In genomic region chr11:95858528-95859467, GRCm38 (mm10) we compare ENCODE assay signal across 8 mouse cellular contexts. TPM values are rescaled to one million over a fixed set of nuclear protein-coding genes. Genes with fewer than 3 reads are reported as not detected.
DNase-seq lines count a peak whose midpoint lies in the region; ATAC-seq and TF ChIP-seq lines count a peak whose summit lies in the region.

No protein-coding gene starts in this region.

- H3K27ac ChIP-seq in CH12.LX (ENCODE audit: insufficient read depth, low read depth) = peak overlapping the region; percentile 86
- peak overlapping the region; percentile 82 for H3K27ac ChIP-seq in forebrain, embryonic 11.5 days (ENCODE audit: low read depth, low read length)
- peak overlapping the region; percentile 97 for H3K27ac ChIP-seq in heart, embryonic 16.5 days (ENCODE audit: low read length)
- peak overlapping the region; percentile 97 for H3K27ac ChIP-seq in liver, embryonic 15.5 days (replicated peaks)
- peak overlapping the region; percentile 72 for H3K27ac ChIP-seq in neural tube, embryonic 12.5 days

- no peak for TF ChIP-seq CTCF in CH12.LX (conservative IDR thresholded peaks at IDR 0.05 in 1 of 2, IDR thresholded peaks at IDR 0.05 in 1 of 2; ENCODE audit: low read depth in 2 of 2, low read length in 2 of 2)

- peak; percentile 97 for ATAC-seq in forebrain, embryonic 11.5 days (replicated peaks; ENCODE audit: low FRiP score)
- peak; percentile 98 for ATAC-seq in heart, embryonic 16.5 days (replicated peaks; ENCODE audit: extremely low read depth, insufficient read depth, low FRiP score)
- peak; percentile 96 for ATAC-seq in liver, embryonic 15.5 days (ENCODE audit: insufficient read depth)
- ATAC-seq in neural tube, embryonic 12.5 days (ENCODE audit: low FRiP score, low read depth) = peak; percentile 98

- H3K9me3 ChIP-seq in CH12.LX (replicated peaks; ENCODE audit: low read length) = peaks cover 3% of the 10 kb centered on the region
- no peaks in the 10 kb centered on the region for H3K9me3 ChIP-seq in forebrain, embryonic 11.5 days (ENCODE audit: control insufficient read depth, low read length)
- H3K9me3 ChIP-seq in heart, embryonic 16.5 days (replicated peaks; ENCODE audit: control insufficient read depth, low read length) = no peaks in the 10 kb centered on the region
- H3K9me3 ChIP-seq in liver, embryonic 15.5 days (replicated peaks) = no peaks in the 10 kb centered on the region
- no peaks in the 10 kb centered on the region for H3K9me3 ChIP-seq in neural tube, embryonic 12.5 days

- TF ChIP-seq EP300 in CH12.LX (IDR thresholded peaks at IDR 0.05; ENCODE audit: low read length) = no peak

- whole genome bisulfite sequencing in forebrain, embryonic 11.5 days = under 1% methylated on average over 58 of the region's 58 CpGs
- WGBS in heart, embryonic 16.5 days = under 1% methylated on average over 58 of the region's 58 CpGs
- under 1% methylated on average over 58 of the region's 58 CpGs for WGBS in liver, embryonic 15.5 days (ENCODE audit: insufficient replicate concordance)
- WGBS in neural tube, embryonic 12.5 days = under 1% methylated on average over 58 of the region's 58 CpGs

- TF ChIP-seq POLR2A in CH12.LX (IDR thresholded peaks at IDR 0.05; ENCODE audit: low read depth, low read length) = peak; percentile 75

- peaks cover 1% of the 10 kb centered on the region for H3K27me3 ChIP-seq in CH12.LX (replicated peaks)
- H3K27me3 ChIP-seq in forebrain, embryonic 11.5 days (ENCODE audit: control insufficient read depth, insufficient read depth, low read length) = no peaks in the 10 kb centered on the region
- H3K27me3 ChIP-seq in heart, embryonic 16.5 days (ENCODE audit: control insufficient read depth, insufficient read depth, low read length) = no peaks in the 10 kb centered on the region
- no peaks in the 10 kb centered on the region for H3K27me3 ChIP-seq in liver, embryonic 15.5 days
- no peaks in the 10 kb centered on the region for H3K27me3 ChIP-seq in neural tube, embryonic 12.5 days (replicated peaks)

- H3K36me3 ChIP-seq in CH12.LX (replicated peaks in 1 of 2; ENCODE audit: control insufficient read depth in 1 of 2, insufficient read depth in 1 of 2, low read length in 1 of 2) = peaks cover 0 to 11% of the 10 kb centered on the region in 2 experiments
- H3K36me3 ChIP-seq in forebrain, embryonic 11.5 days (ENCODE audit: control insufficient read depth, insufficient read depth, low read length) = no peaks in the 10 kb centered on the region
- H3K36me3 ChIP-seq in heart, embryonic 16.5 days (ENCODE audit: control insufficient read depth, insufficient read depth) = no peaks in the 10 kb centered on the region
- H3K36me3 ChIP-seq in liver, embryonic 15.5 days (replicated peaks) = no peaks in the 10 kb centered on the region
- no peaks in the 10 kb centered on the region for H3K36me3 ChIP-seq in neural tube, embryonic 12.5 days

- dilution Hi-C loops in CH12.LX (cut with MboI; ENCODE audit: extremely low pct_ligation_motif_present, extremely low pct_unique_long_range_greater_than_20kb, low sequenced_read_pairs) = no loop called here

- peak overlapping the region; percentile 62 to 77 (median 66) for H3K4me3 ChIP-seq in CH12.LX (replicated peaks in 1 of 3; ENCODE audit: low read depth in 2 of 3, low read length in 2 of 3, poor library complexity in 1 of 3)
- H3K4me3 ChIP-seq in forebrain, embryonic 11.5 days (ENCODE audit: low read depth, low read length) = peak overlapping the region; percentile 68
- H3K4me3 ChIP-seq in heart, embryonic 16.5 days (ENCODE audit: low read length) = peak overlapping the region; percentile 88
- H3K4me3 ChIP-seq in liver, embryonic 15.5 days (replicated peaks) = peak overlapping the region; percentile 83
- H3K4me3 ChIP-seq in neural tube, embryonic 12.5 days = peak overlapping the region; percentile 65

- no peaks in the 10 kb centered on the region; the same call in 1 of the 2 replicates for H3K79me2 ChIP-seq in CH12.LX (replicated peaks; ENCODE audit: control insufficient read depth, extremely low read depth, insufficient read depth, poor library complexity, severe bottlenecking)

- in situ Hi-C loops in CH12.LX (cut with MboI; ENCODE audit: low pct_ligation_motif_present, low pct_unique_long_range_greater_than_20kb, low sequenced_read_pairs) = no loop called here

- TF ChIP-seq RAD21 in CH12.LX (IDR thresholded peaks at IDR 0.05; ENCODE audit: low read depth, low read length) = no peak

- DNase-seq in CH12.LX (ENCODE audit: extremely low read depth) = peak; percentile 100
- DNase-seq in c-Kit-positive CD71-positive TER-119-negative erythroid progenitor cells, embryonic 14.5 days (ENCODE audit: low read depth) = peak; percentile 97
- DNase-seq in forebrain, embryonic 11.5 days (ENCODE audit: low spot score) = peak; percentile 98
- peak; percentile 99 for DNase-seq in kidney, postnatal 36 days
- DNase-seq in telencephalon, adult 2 months (ENCODE audit: low read depth, low spot score) = peak; percentile 97

- H3K4me2 ChIP-seq in CH12.LX (ENCODE audit: insufficient read depth, low read depth, poor library complexity, severe bottlenecking) = peak overlapping the region; percentile 90
- peak overlapping the region; percentile 73 for H3K4me2 ChIP-seq in forebrain, embryonic 11.5 days (ENCODE audit: low read depth, low read length, severe bottlenecking)
- H3K4me2 ChIP-seq in heart, embryonic 16.5 days (ENCODE audit: low read depth, low read length) = peak overlapping the region; percentile 92
- H3K4me2 ChIP-seq in liver, embryonic 15.5 days = peak overlapping the region; percentile 91
- H3K4me2 ChIP-seq in neural tube, embryonic 12.5 days (replicated peaks) = peak overlapping the region; percentile 73

- H3K9ac ChIP-seq in CH12.LX (ENCODE audit: insufficient read depth, low read depth) = peak overlapping the region; percentile 57
- peak overlapping the region; percentile 64 for H3K9ac ChIP-seq in forebrain, embryonic 11.5 days (ENCODE audit: low read length)
- peak overlapping the region; percentile 82 for H3K9ac ChIP-seq in heart, embryonic 16.5 days (ENCODE audit: low read length)
- peak overlapping the region; percentile 81 for H3K9ac ChIP-seq in liver, embryonic 15.5 days
- peak overlapping the region; percentile 59 for H3K9ac ChIP-seq in neural tube, embryonic 12.5 days

- peaks cover 5 to 26% of the 10 kb centered on the region in 2 experiments for H3K4me1 ChIP-seq in CH12.LX (ENCODE audit: control insufficient read depth in 1 of 2, insufficient read depth in 2 of 2)
- H3K4me1 ChIP-seq in forebrain, embryonic 11.5 days (replicated peaks; ENCODE audit: control insufficient read depth, insufficient read depth, low read length) = peaks cover 4% of the 10 kb centered on the region; the same call in 1 of the 2 replicates
- H3K4me1 ChIP-seq in heart, embryonic 16.5 days (ENCODE audit: control insufficient read depth, insufficient read depth, low read length) = peaks cover 8% of the 10 kb centered on the region; the same call in 1 of the 2 replicates
- peaks cover 38% of the 10 kb centered on the region for H3K4me1 ChIP-seq in liver, embryonic 15.5 days (replicated peaks)
- H3K4me1 ChIP-seq in neural tube, embryonic 12.5 days = peaks cover 18% of the 10 kb centered on the region

TF ChIP-seq in CH12.LX, 34 proteins besides CTCF, POLR2A, EP300 and RAD21 (continues in another document):
- TF ChIP-seq E2F4 (IDR thresholded peaks at IDR 0.05; ENCODE audit: insufficient replicate concordance, low read depth, low read length) (0 out of 2 replicates have a peak, but pooled peaks have one; percentile 56), UBTF (IDR thresholded peaks at IDR 0.05; ENCODE audit: low read depth, low read length) (no peak), JUND (conservative IDR thresholded peaks at IDR 0.05; ENCODE audit: low read depth, low read length) (0 out of 2 replicates have a peak, but pooled peaks have one; percentile 6), ZMIZ1 (IDR thresholded peaks at IDR 0.05; ENCODE audit: low read depth, low read length) (0 out of 2 replicates have a peak, but pooled peaks have one; percentile 71)

RNA-seq across cellular contexts. Expression of gene Abi3, which starts 16.5 kb away (rescaled TPM):
- total RNA-seq in CH12.LX (2012; rRNA removed) = 31.4 and 33.5 TPM in 2 replicates
- total RNA-seq in CH12.LX (2014; rRNA removed) = 24.4 and 25.9 TPM in 2 replicates
- 54.9 and 74.5 TPM in 2 replicates for polyA plus RNA-seq in CH12.LX (2012; ENCODE audit: insufficient read length, low read depth)
- 0.97 and 1.1 TPM in 2 replicates for polyA plus RNA-seq in forebrain, embryonic 11.5 days (2014; fragmentation: Nextera tagmentation; extraction: Ambion mirVana)
- polyA plus RNA-seq in heart, embryonic 16.5 days (2015; fragmentation: Nextera tagmentation; extraction: Ambion mirVana) = 19.6 and 28.0 TPM in 2 replicates
- polyA plus RNA-seq in liver, embryonic 15.5 days (2015; fragmentation: Nextera tagmentation; extraction: Ambion mirVana) = 6.9 and 7.0 TPM in 2 replicates
- 3.1 and 4.7 TPM in 2 replicates for polyA plus RNA-seq in neural tube, embryonic 12.5 days (2016; fragmentation: Nextera tagmentation; extraction: Ambion mirVana)

RNA-seq across cellular contexts. Expression of gene Gngt2, which starts 21.8 kb away (rescaled TPM):
- total RNA-seq in CH12.LX (2012; rRNA removed) = 133 and 143 TPM in 2 replicates
- total RNA-seq in CH12.LX (2014; rRNA removed) = 157 and 162 TPM in 2 replicates
- polyA plus RNA-seq in CH12.LX (2012; ENCODE audit: insufficient read length, low read depth) = 136 and 140 TPM in 2 replicates
- polyA plus RNA-seq in forebrain, embryonic 11.5 days (2014; fragmentation: Nextera tagmentation; extraction: Ambion mirVana) = 3.5 and 5.1 TPM in 2 replicates
- polyA plus RNA-seq in heart, embryonic 16.5 days (2015; fragmentation: Nextera tagmentation; extraction: Ambion mirVana) = 30.3 and 34.7 TPM in 2 replicates
- polyA plus RNA-seq in liver, embryonic 15.5 days (2015; fragmentation: Nextera tagmentation; extraction: Ambion mirVana) = 20.1 and 22.1 TPM in 2 replicates
- 4.9 and 5.3 TPM in 2 replicates for polyA plus RNA-seq in neural tube, embryonic 12.5 days (2016; fragmentation: Nextera tagmentation; extraction: Ambion mirVana)

RNA-seq across cellular contexts. Expression of gene Phospho1, which starts 34.5 kb away (rescaled TPM):
- total RNA-seq in CH12.LX (2012; rRNA removed) = 0.46 and 1.3 TPM in 2 replicates
- total RNA-seq in CH12.LX (2014; rRNA removed) = not detected in 2 replicates
- 0.97 and 6.0 TPM in 2 replicates for polyA plus RNA-seq in CH12.LX (2012; ENCODE audit: insufficient read length, low read depth)
- 0.51 TPM in 1 of 2 replicates, not detected in the other for polyA plus RNA-seq in forebrain, embryonic 11.5 days (2014; fragmentation: Nextera tagmentation; extraction: Ambion mirVana)
- 3.2 and 3.3 TPM in 2 replicates for polyA plus RNA-seq in heart, embryonic 16.5 days (2015; fragmentation: Nextera tagmentation; extraction: Ambion mirVana)
- 6.4 and 7.1 TPM in 2 replicates for polyA plus RNA-seq in liver, embryonic 15.5 days (2015; fragmentation: Nextera tagmentation; extraction: Ambion mirVana)
- not detected in 2 replicates for polyA plus RNA-seq in neural tube, embryonic 12.5 days (2016; fragmentation: Nextera tagmentation; extraction: Ambion mirVana)

RNA-seq across cellular contexts. Expression of gene B4galnt2, which starts 55.9 kb away (rescaled TPM):
- total RNA-seq in CH12.LX (2012; rRNA removed) = 0.25 and 0.34 TPM in 2 replicates
- total RNA-seq in CH12.LX (2014; rRNA removed) = 0.42 and 0.53 TPM in 2 replicates
- polyA plus RNA-seq in CH12.LX (2012; ENCODE audit: insufficient read length, low read depth) = 1.9 and 2.0 TPM in 2 replicates
- polyA plus RNA-seq in forebrain, embryonic 11.5 days (2014; fragmentation: Nextera tagmentation; extraction: Ambion mirVana) = 0.25 TPM in 1 of 2 replicates, not detected in the other
- 0.61 and 1.1 TPM in 2 replicates for polyA plus RNA-seq in heart, embryonic 16.5 days (2015; fragmentation: Nextera tagmentation; extraction: Ambion mirVana)
- polyA plus RNA-seq in liver, embryonic 15.5 days (2015; fragmentation: Nextera tagmentation; extraction: Ambion mirVana) = 0.17 and 0.20 TPM in 2 replicates
- polyA plus RNA-seq in neural tube, embryonic 12.5 days (2016; fragmentation: Nextera tagmentation; extraction: Ambion mirVana) = 0.11 TPM in 1 of 2 replicates, not detected in the other

Comparison
In these comparisons a context has a peak if more than half of its experiments do, and no peak if none do; other contexts are left out.
1. Peak in every context shown above with its lines: DNase-seq, ATAC-seq, H3K4me3 ChIP-seq and H3K27ac ChIP-seq.